Mouse (Mus musculus) C2C12 (cell line): ENCODE data around the gene Tmem109. TPM values are rescaled to one million over a fixed set of nuclear protein-coding genes. Genes with fewer than 3 reads are reported as not detected.
A peak's percentile ranks its signal among the peaks of the same experiment; 100 is the strongest.

ENCODE experiments used
- H3K27me3 ChIP-seq: one replicate; pipeline ENCODE4 v1.6.1; 2011; ENCODE audit not compliant: control insufficient read depth, insufficient read depth, insufficient read length
- H3K36me3 ChIP-seq: one replicate; pipeline ENCODE4 v1.6.1; 2011; ENCODE audit not compliant: control insufficient read depth, insufficient read depth
- H3K4me3 ChIP-seq: one replicate; pipeline ENCODE4 v1.5.1; 2011; ENCODE audit warnings: mild to moderate bottlenecking, control low read depth; ENCODE audit not compliant: poor library complexity, insufficient read depth, severe bottlenecking
- H3K79me2 ChIP-seq: one replicate; pipeline ENCODE4 v1.6.1; 2011; ENCODE audit not compliant: control insufficient read depth, insufficient read depth
- H3K79me3 ChIP-seq: one replicate; pipeline ENCODE4 v1.6.1; 2011; ENCODE audit warnings: low read depth, control low read depth
- H3ac ChIP-seq: one replicate; pipeline ENCODE3; 2011; ENCODE audit warnings: low read depth; ENCODE audit not compliant: control insufficient read depth, insufficient read length
- CEBPB ChIP-seq: IDR thresholded peaks from one replicate; pipeline ENCODE4 v1.6.1; 2011; ENCODE audit warnings: low read depth, mild to moderate bottlenecking, control low read depth, moderate library complexity
- CTCF ChIP-seq: IDR thresholded peaks from one replicate; pipeline ENCODE4 v1.5.1; 2011; ENCODE audit not compliant: control insufficient read depth, insufficient read depth, insufficient read length
- FOSL1 ChIP-seq: IDR thresholded peaks from one replicate; pipeline ENCODE4 v1.8.0; 2011; ENCODE audit warnings: mild to moderate bottlenecking, low read length; ENCODE audit not compliant: poor library complexity, insufficient read depth, severe bottlenecking
- MAX ChIP-seq: IDR thresholded peaks from one replicate; pipeline ENCODE4 v1.6.1; 2011; ENCODE audit warnings: mild to moderate bottlenecking, control low read depth
- MYOD1 ChIP-seq: IDR thresholded peaks from one replicate; pipeline ENCODE4 v1.6.1; 2011; ENCODE audit warnings: low read depth; ENCODE audit not compliant: control insufficient read depth, insufficient read length
- MYOG ChIP-seq: IDR thresholded peaks from one replicate; pipeline ENCODE4 v1.6.1; 2011; ENCODE audit not compliant: control insufficient read depth, insufficient read length; ENCODE audit errors: extremely low read depth
- USF1 ChIP-seq: IDR thresholded peaks from one replicate; pipeline ENCODE4 v1.6.1; 2011; ENCODE audit warnings: low read depth, mild to moderate bottlenecking, control low read depth, moderate library complexity
- polyA plus RNA-seq: library from polyadenylated mRNA; unstranded; fragments of >200 nt; fragmentation: generic; extraction: Trizol; gene quantifications from one replicate; pipeline ENCODE4 v1.2.1, GENCODE M21; 2012; ENCODE audit warnings: missing spikeins

Gene Tmem109
- polyA plus RNA-seq, 1 experiment = 141 TPM

- Histone ChIP-seq H3K79me3 (no peaks in the 10 kb centered on the region), H3K27me3 (no peaks in the 10 kb centered on the region), H3K36me3 (no peaks in the 10 kb centered on the region), H3K79me2 (no peaks in the 10 kb centered on the region), H3K4me3 (no peak overlapping the region), H3ac (no peak overlapping the region)
- TF ChIP-seq MYOG = no peak
- no peak for TF ChIP-seq FOSL1
- TF ChIP-seq MAX = no peak
- TF ChIP-seq CTCF = no peak
- no peak for TF ChIP-seq USF1
Measured at GRCm38 (mm10) chr19:10844206-10844605, 37.6 kb downstream of the Tmem109 start.

- H3K27me3 ChIP-seq = no peaks in the 10 kb centered on the region
- H3K79me2 ChIP-seq = no peaks in the 10 kb centered on the region
- TF ChIP-seq CTCF (no peak), MYOD1 (no peak), CEBPB (no peak), MAX (no peak), FOSL1 (no peak), MYOG (no peak), USF1 (no peak)
- H3K4me3 ChIP-seq = no peak overlapping the region
- no peaks in the 10 kb centered on the region for H3K79me3 ChIP-seq
- H3K36me3 ChIP-seq = no peaks in the 10 kb centered on the region
- no peak overlapping the region for H3ac ChIP-seq
Measured at GRCm38 (mm10) chr19:10842914-10843313, 38.9 kb downstream of the Tmem109 start.

GRCm38 (mm10) chr19:10841721-10842626, 39.8 kb downstream of the Tmem109 start:
- Histone ChIP-seq H3K79me3 (no peaks in the 10 kb centered on the region), H3K36me3 (no peaks in the 10 kb centered on the region), H3K4me3 (no peak overlapping the region), H3K27me3 (no peaks in the 10 kb centered on the region), H3ac (no peak overlapping the region), H3K79me2 (no peaks in the 10 kb centered on the region)
- TF ChIP-seq FOSL1 = no peak
- TF ChIP-seq CEBPB = no peak
- no peak for TF ChIP-seq MYOG
- no peak for TF ChIP-seq USF1
- no peak for TF ChIP-seq MYOD1
- no peak for TF ChIP-seq CTCF
- no peak for TF ChIP-seq MAX

- H3K36me3 ChIP-seq = no peaks in the 10 kb centered on the region
- H3ac ChIP-seq = no peak within 1 kb of the TSS
- H3K79me2 ChIP-seq = no peaks in the 10 kb centered on the region
- TF ChIP-seq MYOG (no peak), FOSL1 (peak; percentile 50), CTCF (no peak), MYOD1 (peak; percentile 9), USF1 (no peak), MAX (no peak), CEBPB (no peak)
- no peaks in the 10 kb centered on the region for H3K27me3 ChIP-seq
- no peaks in the 10 kb centered on the region for H3K79me3 ChIP-seq
- no peak within 1 kb of the TSS for H3K4me3 ChIP-seq
Measured at GRCm38 (mm10) chr19:10839010-10839892, 42.5 kb downstream of the Tmem109 start, which contains the start of gene Slc15a3. Gene Slc15a3 (plus strand): TSS chr19:10839727.

GRCm38 (mm10) chr19:10835671-10836070, 46.1 kb downstream of the Tmem109 start:
- no peaks in the 10 kb centered on the region for H3K79me2 ChIP-seq
- H3ac ChIP-seq = no peak overlapping the region
- H3K27me3 ChIP-seq = no peaks in the 10 kb centered on the region
- H3K36me3 ChIP-seq = no peaks in the 10 kb centered on the region
- no peak overlapping the region for H3K4me3 ChIP-seq
- no peaks in the 10 kb centered on the region for H3K79me3 ChIP-seq
- no peak for TF ChIP-seq USF1
- no peak for TF ChIP-seq MYOD1
- TF ChIP-seq CEBPB = no peak
- no peak for TF ChIP-seq MYOG
- TF ChIP-seq FOSL1 = no peak
- TF ChIP-seq CTCF = no peak
- no peak for TF ChIP-seq MAX
